Mouse (Mus musculus) cortical plate, adult 2 months (tissue): ENCODE measurements at regions not wholly inside any gene's neighbourhood (a gene's known extent, or its start where the extent isn't known, plus 50 kb on each side); places are given as distances from the start of the nearest gene placed in this dataset.
A peak's percentile ranks its signal among the peaks of the same experiment; 100 is the strongest.

ENCODE experiments used
- H3K27ac ChIP-seq: fragments of 200-500 bp; 2 replicates; pipeline ENCODE4 v1.5.1; 2012; ENCODE audit warnings: low read length, control low read depth, inconsistent platforms; ENCODE audit not compliant: insufficient read depth
- H3K4me1 ChIP-seq: fragments of 200-500 bp; 2 replicates; pipeline ENCODE4 v1.6.1; 2011; ENCODE audit warnings: low read length; ENCODE audit not compliant: control insufficient read depth, insufficient read depth
- H3K4me3 ChIP-seq: fragments of 200-500 bp; 2 replicates; pipeline ENCODE4 v1.5.1; 2011; ENCODE audit warnings: mild to moderate bottlenecking, low read length, control low read depth; ENCODE audit not compliant: insufficient read depth
- CTCF ChIP-seq: fragments of 200-500 bp; IDR thresholded peaks from 2 replicates; pipeline ENCODE4 v1.5.1; 2011; ENCODE audit warnings: mild to moderate bottlenecking, control low read depth, low read length; ENCODE audit not compliant: insufficient read depth; ENCODE audit errors: extremely low read depth
- POLR2A ChIP-seq: fragments of 200-500 bp; IDR thresholded peaks from 2 replicates; pipeline ENCODE4 v1.6.1; 2011; ENCODE audit warnings: mild to moderate bottlenecking, low read length, control low read depth; ENCODE audit not compliant: insufficient read depth; ENCODE audit errors: extremely low read depth

DNA sequence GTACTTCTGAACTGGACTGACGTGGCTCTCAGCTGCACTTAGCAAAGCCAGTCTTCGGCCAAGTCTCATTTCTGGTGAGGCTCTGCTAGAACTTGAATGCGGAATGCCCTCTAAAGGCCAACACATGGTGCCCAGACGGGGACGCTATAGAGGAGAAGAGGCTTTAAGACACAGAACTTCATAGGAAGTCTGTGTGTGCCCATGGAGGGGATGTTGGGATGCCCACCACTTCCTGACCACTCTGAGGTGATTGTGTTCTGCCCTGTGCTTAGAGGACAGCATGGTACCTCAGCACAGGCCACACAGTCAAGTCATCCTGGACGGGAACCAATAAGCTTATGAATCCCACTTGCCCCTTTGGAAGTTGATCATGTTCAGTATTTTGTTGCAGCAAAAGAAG is 325.3 kb upstream of the Map3k7 start:
- Histone ChIP-seq H3K4me1 (no peaks in the 10 kb centered on the region), H3K27ac (no peak overlapping the region), H3K4me3 (no peak overlapping the region)
- TF ChIP-seq POLR2A (no peak), CTCF (no peak)

GRCm38 (mm10) chr4:31642161-31642560 is 321.7 kb upstream of the Map3k7 start:
- Histone ChIP-seq H3K27ac (no peak overlapping the region), H3K4me1 (no peaks in the 10 kb centered on the region), H3K4me3 (no peak overlapping the region)
- TF ChIP-seq POLR2A (no peak), CTCF (peak; percentile 65)

DNA sequence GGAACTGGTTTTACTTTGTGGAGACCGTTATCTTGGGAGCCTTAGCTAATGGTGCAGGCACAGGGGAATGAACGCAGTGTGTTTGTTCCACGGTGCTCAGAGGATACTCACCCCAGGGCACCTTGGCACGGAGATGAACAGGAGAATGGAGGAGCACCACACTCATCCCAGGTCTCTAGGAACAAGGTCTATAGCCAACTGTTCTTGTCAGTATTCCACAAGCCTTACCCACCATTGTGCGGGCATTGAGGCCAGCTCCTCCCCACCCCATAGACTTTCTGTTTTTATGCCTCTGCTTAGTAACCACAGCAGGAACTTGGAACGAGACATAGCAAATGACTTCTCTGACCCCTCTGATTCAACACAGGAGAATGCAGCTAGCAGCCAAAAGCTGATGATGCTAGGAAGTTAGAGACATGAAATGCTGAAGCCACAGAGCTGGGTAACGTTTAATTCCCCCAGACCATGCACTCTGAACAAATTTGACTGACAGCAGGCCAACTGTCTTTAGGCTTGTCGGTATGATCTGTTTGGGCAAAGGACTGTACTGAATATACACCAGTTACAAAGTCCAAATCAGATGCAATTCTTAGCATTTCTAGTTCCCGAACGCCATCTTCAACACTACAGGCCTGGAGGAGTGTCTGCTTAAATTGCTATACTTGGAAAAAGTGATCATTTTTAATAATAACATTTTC is 321.2 kb upstream of the Map3k7 start:
- H3K4me3 ChIP-seq, result no peak overlapping the region
- H3K4me1 ChIP-seq, result no peaks in the 10 kb centered on the region
- no peak for TF ChIP-seq POLR2A
- TF ChIP-seq CTCF, result no peak
- no peak overlapping the region for H3K27ac ChIP-seq

GRCm38 (mm10) chr4:31648631-31649368 is 315.1 kb upstream of the Map3k7 start:
- no peak for TF ChIP-seq POLR2A
- no peak for TF ChIP-seq CTCF
- no peaks in the 10 kb centered on the region for H3K4me1 ChIP-seq
- H3K4me3 ChIP-seq, result no peak overlapping the region
- no peak overlapping the region for H3K27ac ChIP-seq

GRCm38 (mm10) chr4:31655364-31656106 is 308.4 kb upstream of the Map3k7 start:
- Histone ChIP-seq H3K4me3 (no peak overlapping the region), H3K4me1 (no peaks in the 10 kb centered on the region), H3K27ac (no peak overlapping the region)
- no peak for TF ChIP-seq POLR2A
- TF ChIP-seq CTCF, result no peak

DNA sequence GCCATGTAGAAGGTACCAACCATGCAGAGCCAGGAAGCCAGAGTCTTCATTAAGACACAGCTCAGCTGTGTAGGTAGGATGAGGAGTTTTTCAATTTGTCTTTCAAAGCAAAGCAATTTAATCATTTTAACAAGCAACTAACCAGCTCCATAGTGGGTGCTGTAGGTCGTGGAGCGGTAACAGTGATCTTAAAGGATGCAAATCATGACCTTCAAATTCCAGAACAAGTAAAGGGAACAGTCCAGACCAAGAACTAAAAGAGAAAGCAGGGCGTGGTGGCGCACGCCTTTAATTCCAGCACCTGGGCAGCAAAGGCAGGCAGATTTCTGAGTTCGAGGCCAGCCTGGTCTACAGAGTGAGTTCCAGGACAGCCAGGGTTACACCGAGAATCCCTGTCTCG is 307.8 kb upstream of the Map3k7 start:
- Histone ChIP-seq H3K4me1 (no peaks in the 10 kb centered on the region), H3K27ac (no peak overlapping the region), H3K4me3 (no peak overlapping the region)
- TF ChIP-seq POLR2A, result no peak
- no peak for TF ChIP-seq CTCF

DNA sequence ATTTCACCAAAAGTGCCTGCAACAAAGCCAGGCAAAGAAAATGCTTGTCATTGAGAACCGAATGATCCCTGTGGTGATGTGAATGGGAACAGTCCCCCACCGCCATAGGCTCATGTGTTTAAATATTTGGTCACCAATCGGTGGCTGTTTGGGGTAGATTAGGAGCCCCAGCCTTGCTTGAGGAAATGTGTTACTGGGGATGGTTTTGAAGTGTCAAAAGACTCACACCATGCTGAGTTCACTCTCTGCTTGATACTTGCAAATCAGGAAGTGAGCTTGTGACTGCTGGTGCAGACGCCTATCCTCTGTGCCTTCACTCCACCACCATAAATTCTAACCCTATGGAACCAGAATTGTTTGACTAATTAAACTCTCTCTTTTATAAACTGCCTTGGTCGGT is 305.1 kb upstream of the Map3k7 start:
- Histone ChIP-seq H3K4me3 (no peak overlapping the region), H3K27ac (no peak overlapping the region), H3K4me1 (no peaks in the 10 kb centered on the region)
- TF ChIP-seq CTCF (no peak), POLR2A (no peak)

DNA sequence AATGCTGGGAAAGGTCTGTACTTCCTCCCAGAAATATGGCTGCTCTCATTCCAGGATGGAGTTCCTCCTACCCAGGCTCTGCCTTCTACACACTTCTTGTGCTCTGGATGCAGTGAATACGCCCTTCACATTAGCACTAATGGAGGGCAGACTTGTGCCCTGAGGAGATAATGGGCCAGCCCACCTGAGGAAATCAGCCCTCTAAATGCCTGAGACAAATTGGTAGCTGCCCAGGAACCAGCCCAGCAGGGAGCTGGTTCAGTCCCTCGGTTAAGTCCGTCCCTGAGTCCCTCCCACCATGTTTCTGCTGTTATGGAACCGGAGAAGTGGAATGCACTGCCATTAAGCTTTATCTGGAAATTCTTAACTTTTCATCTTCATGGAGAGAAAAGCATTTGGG is 303.0 kb upstream of the Map3k7 start:
- TF ChIP-seq POLR2A, result no peak
- TF ChIP-seq CTCF, result no peak
- Histone ChIP-seq H3K4me1 (no peaks in the 10 kb centered on the region), H3K4me3 (no peak overlapping the region), H3K27ac (no peak overlapping the region)

DNA sequence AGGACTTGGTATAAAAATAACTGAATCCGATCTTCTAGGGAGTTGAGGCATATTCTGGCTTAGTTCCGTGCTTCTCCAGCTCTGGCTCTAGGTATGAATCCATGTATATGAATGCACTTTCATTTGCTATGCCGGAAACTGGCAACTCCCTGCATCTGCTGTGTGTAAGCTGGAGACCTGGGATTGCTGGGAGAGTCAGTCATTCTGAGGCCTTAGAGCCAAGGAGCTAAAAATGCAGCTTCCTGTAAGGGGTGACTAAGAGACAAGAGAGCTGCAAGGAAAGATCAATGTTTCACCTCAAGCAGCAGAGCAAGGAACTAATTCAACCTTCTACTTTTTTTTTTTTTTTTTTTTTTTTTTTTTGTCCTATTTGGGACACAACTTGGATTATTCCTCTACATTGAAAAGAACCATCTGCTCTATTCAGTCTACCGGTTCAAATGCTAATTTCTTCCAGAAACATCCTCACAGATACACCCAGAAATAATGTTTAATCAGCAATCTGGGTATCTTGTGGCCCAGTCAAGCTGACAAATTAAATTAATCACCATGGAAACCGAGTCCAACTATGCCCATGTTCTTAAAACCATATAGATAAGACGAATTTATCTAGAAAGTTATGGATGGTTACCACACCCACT is 292.2 kb upstream of the Map3k7 start:
- TF ChIP-seq CTCF (no peak), POLR2A (no peak)
- no peaks in the 10 kb centered on the region for H3K4me1 ChIP-seq
- H3K4me3 ChIP-seq, result no peak overlapping the region
- H3K27ac ChIP-seq, result no peak overlapping the region
